Mouse (Mus musculus) ES-E14 (cell line): ENCODE measurements at regions not wholly inside any gene's neighbourhood (a gene's known extent, or its start where the extent isn't known, plus 50 kb on each side); places are given as distances from the start of the nearest gene placed in this dataset.

Experiments
- DNase-seq: peaks from one replicate; pipeline ENCODE4 v3.0.0-alpha.2; 2013; ENCODE audit warnings: low read depth, low spot score
- H3K27ac ChIP-seq: 2 replicates; pipeline ENCODE4 v1.5.1; 2012; ENCODE audit warnings: low read depth, mild to moderate bottlenecking, low read length, moderate library complexity, mixed read lengths; ENCODE audit not compliant: poor library complexity, insufficient read depth, severe bottlenecking
- H3K36me3 ChIP-seq: 2 replicates; pipeline ENCODE4 v1.6.1; 2012; ENCODE audit warnings: mild to moderate bottlenecking, low read length, moderate library complexity, mixed read lengths; ENCODE audit not compliant: control insufficient read depth, poor library complexity, insufficient read depth, severe bottlenecking
- H3K4me1 ChIP-seq, 2 experiments: fragments of 150-350 bp in 1 of 2; sonication (generic) in 1 of 2; 2 replicates each; pipeline ENCODE4 v1.6.1; 2012; ENCODE audit warnings: low read length in 2 of 2, mild to moderate bottlenecking in 1 of 2, mixed read lengths in 1 of 2; ENCODE audit not compliant: control insufficient read depth in 2 of 2, insufficient read depth in 2 of 2, poor library complexity in 1 of 2
- H3K4me3 ChIP-seq, 2 experiments: fragments of 150-350 bp in 1 of 2; sonication (generic) in 1 of 2; 2 replicates each; pipeline ENCODE4 v1.5.1; 2012; ENCODE audit warnings: low read length in 2 of 2, low read depth in 1 of 2, mild to moderate bottlenecking in 1 of 2, mixed read lengths in 1 of 2; ENCODE audit not compliant: insufficient read depth in 1 of 2, poor library complexity in 1 of 2, severe bottlenecking in 1 of 2
- H3K9ac ChIP-seq: 2 replicates; pipeline ENCODE4 v1.6.1; 2012; ENCODE audit warnings: low read depth, mild to moderate bottlenecking, low read length, mixed read lengths; ENCODE audit not compliant: poor library complexity, insufficient read depth, severe bottlenecking
- H3K9me3 ChIP-seq: fragments of 150-350 bp; sonication (generic); 2 replicates; pipeline ENCODE4 v1.6.1; 2012; ENCODE audit warnings: low read depth, mild to moderate bottlenecking, low read length; ENCODE audit not compliant: control insufficient read depth, insufficient read depth
- CHD2 ChIP-seq: IDR thresholded peaks from 2 replicates; pipeline ENCODE4 v1.6.1; 2014; ENCODE audit warnings: mild to moderate bottlenecking, low read depth, low read length, inconsistent platforms
- HCFC1 ChIP-seq: IDR thresholded peaks from 2 replicates; pipeline ENCODE4 v1.6.1; 2012; ENCODE audit warnings: low read length, inconsistent platforms, borderline replicate concordance; ENCODE audit not compliant: insufficient read depth
- MAFK ChIP-seq: IDR thresholded peaks from 2 replicates; pipeline ENCODE4 v1.6.1; 2014; ENCODE audit warnings: mild to moderate bottlenecking, low read depth, low read length, inconsistent platforms; ENCODE audit not compliant: insufficient read depth
- ZC3H11A ChIP-seq: IDR thresholded peaks from 2 replicates; pipeline ENCODE4 v1.6.1; 2012; ENCODE audit warnings: low read depth, mild to moderate bottlenecking, inconsistent platforms, low read length, borderline replicate concordance
- ZNF384 ChIP-seq: IDR thresholded peaks from 2 replicates; pipeline ENCODE4 v1.6.1; 2012; ENCODE audit warnings: low read depth, low read length, inconsistent platforms
- in situ Hi-C, 2 experiments: fragments of 600-800 bp; cut with MboI; formaldehyde crosslinking; loops; one replicate each; pipeline ENCODE4 v1.15.1; 2025; ENCODE audit warnings: low sequenced_read_pairs in 2 of 2, inconsistent platforms in 1 of 2; ENCODE audit not compliant: unreplicated experiment in 2 of 2

DNA sequence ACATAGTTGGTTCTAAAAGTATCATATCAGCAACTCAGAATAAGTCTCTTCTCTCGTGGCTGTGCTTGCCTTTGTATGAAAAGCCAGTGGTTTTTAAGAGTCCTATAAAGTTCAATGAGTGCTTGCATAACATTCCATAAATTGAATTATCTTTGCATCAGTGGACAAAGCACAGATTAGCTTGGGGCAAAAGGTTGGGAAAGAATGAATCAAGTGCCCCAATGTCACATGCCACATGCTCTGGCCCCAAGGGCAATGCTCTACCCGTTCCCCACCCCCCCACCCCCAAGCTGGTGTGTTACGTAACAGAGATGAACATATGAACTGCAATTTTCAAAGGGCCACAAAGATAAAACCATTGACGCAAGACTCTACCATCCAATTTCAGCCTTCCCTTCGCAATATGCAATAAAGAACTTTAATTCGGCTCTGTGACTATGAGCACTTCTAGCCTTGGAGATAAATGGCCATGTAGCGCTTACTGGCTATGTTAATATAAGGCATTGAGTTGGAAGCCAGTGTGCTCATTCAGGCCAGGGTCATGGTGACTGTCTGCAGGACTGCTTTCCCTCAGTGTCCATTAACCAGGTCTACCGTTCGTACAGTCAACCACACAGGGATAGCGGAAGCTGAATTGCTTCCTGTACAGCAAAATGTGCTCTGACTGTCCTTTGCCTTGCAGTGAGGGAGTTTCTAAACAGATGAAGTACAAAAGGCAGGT lies 421.1 kb upstream of the Adamts16 start:
- Histone ChIP-seq H3K9me3 (no peaks in the 10 kb centered on the region), H3K4me1 (no peaks in the 10 kb centered on the region), H3K27ac (no peak overlapping the region), H3K9ac (no peak overlapping the region), H3K36me3 (no peaks in the 10 kb centered on the region), H3K4me3 (no peak overlapping the region)
- no peak for DNase-seq
- in situ Hi-C loops = no loop called here
- TF ChIP-seq CHD2 (no peak), ZNF384 (no peak), ZC3H11A (no peak), HCFC1 (no peak), MAFK (no peak)

DNA sequence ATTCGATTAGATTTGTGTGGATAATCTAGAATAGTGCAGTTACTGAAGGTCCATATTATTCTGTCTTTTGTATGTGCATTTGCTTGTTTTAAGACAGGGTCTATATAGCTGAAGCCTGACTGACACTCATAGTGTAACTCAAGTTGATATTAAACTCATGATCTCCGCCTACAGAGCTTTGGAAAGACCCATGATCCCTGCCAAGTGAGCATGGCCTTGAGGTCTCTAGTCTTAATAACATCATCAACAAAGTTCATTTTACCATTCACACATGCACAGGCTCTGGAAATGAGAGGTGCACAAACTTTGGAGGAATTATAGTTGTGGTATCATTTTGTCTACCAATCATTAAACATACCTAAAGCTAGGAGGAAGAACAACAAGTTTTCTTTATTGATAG lies 412.4 kb upstream of the Adamts16 start:
- H3K36me3 ChIP-seq = no peaks in the 10 kb centered on the region
- no peak for DNase-seq
- TF ChIP-seq ZNF384 = no peak
- TF ChIP-seq MAFK = no peak
- TF ChIP-seq ZC3H11A = no peak
- TF ChIP-seq CHD2 = no peak
- no peak for TF ChIP-seq HCFC1
- H3K9me3 ChIP-seq = no peaks in the 10 kb centered on the region
- in situ Hi-C loops = no loop called here
- no peaks in the 10 kb centered on the region for H3K4me1 ChIP-seq
- no peak overlapping the region for H3K9ac ChIP-seq
- H3K27ac ChIP-seq = no peak overlapping the region
- no peak overlapping the region for H3K4me3 ChIP-seq

DNA sequence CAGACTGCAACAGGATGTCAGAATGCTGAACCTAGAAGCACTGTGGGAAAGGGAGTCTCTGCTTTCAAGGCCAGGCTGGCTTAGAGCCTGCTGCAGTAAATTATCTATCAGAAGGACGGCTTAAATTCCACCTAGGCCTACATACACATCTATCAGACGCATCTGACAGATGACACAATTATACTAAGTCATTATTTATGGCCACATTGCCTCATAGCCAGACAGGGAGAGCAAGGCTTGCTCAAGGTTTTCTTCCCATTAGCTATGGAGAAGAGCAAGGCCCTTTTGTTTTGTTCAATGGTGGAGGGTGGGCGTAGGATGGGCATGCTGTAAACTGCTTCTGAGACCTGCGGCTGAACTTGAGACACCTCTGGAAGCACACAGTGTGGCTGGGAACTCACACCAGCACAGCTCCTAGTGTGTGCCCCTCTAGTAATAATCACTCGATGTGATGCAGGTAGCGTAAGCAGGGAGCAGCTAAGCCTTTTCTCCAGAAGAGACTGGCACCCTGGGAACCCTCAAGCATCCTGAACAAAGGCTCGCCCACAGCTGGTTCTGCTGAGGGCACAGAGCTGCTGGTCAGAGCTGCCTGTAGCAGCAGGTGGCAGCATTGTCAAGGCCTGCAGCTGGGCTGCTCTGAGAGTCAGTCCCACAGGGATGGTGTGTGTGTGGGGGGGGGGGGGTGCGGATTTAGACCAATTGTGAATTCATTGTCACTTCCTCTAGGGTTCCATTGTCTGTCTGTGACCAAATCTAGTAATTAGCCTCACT lies 406.8 kb upstream of the Adamts16 start:
- TF ChIP-seq HCFC1 (no peak), ZNF384 (no peak), ZC3H11A (no peak), CHD2 (no peak), MAFK (no peak)
- no peak for DNase-seq
- no peaks in the 10 kb centered on the region for H3K36me3 ChIP-seq

DNA sequence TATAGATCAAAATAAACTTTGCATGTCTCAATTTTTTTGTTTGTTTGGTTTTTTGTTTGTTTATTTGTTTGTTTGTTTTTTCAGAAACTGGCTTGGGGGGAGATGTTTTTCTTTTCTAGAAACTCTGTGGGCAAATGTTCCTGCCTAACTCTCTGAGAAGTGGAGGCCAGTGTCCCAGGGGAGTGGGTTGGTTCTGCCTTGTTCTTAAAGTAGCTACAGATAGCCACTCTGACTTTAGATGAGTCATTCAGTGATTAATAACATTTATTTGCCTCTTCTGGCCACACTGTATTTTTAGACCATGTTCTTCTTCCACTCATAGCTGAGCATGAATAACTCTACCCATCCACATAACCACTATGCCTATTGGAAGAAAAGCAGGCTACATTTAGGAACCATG lies 405.6 kb upstream of the Adamts16 start:
- no peaks in the 10 kb centered on the region for H3K36me3 ChIP-seq
- in situ Hi-C loops = no loop called here
- no peak for TF ChIP-seq MAFK
- H3K4me1 ChIP-seq = no peaks in the 10 kb centered on the region
- H3K9ac ChIP-seq = no peak overlapping the region
- no peak for DNase-seq
- H3K27ac ChIP-seq = no peak overlapping the region
- H3K9me3 ChIP-seq = no peaks in the 10 kb centered on the region
- no peak overlapping the region for H3K4me3 ChIP-seq

More for the DNA sequence above, 406.8 kb upstream of the Adamts16 start:
- no peaks in the 10 kb centered on the region for H3K4me1 ChIP-seq
- H3K4me3 ChIP-seq = no peak overlapping the region
- H3K9ac ChIP-seq = no peak overlapping the region
- in situ Hi-C loops = no loop called here
- H3K9me3 ChIP-seq = no peaks in the 10 kb centered on the region
- H3K27ac ChIP-seq = no peak overlapping the region
